Comparison of ENCODE assay signal across 8 mouse cellular contexts in the genomic region with DNA sequence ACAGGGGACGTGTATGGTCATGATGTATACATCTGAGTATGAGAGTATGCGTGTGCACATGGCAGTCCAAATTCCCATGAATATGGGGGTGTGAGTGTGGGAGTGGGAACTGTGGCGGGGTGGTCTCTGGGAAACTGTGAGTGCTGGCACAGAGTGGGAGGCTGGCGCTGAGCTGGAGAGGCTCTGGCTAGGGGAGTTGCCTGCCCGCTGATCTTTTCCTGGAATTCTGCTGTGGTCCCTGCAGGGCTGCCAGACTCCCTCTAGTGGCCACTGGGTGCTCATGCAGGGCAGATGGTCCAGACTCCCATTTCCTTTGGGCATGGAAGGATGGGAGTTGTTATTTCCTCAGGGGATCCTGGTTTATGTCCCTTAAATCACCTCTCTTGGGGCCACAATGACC.
A peak's percentile ranks its signal among the peaks of the same experiment; 100 is the strongest.
DNase-seq lines count a peak whose midpoint lies in the region; ATAC-seq and TF ChIP-seq lines count a peak whose summit lies in the region.

No protein-coding gene starts in this region.

- H3K4me3 ChIP-seq in C2C12 (ENCODE audit: insufficient read depth, poor library complexity, severe bottlenecking): no peak overlapping the region
- no peak overlapping the region for H3K4me3 ChIP-seq in heart, embryonic 15.5 days
- H3K4me3 ChIP-seq in lung, embryonic 14.5 days (ENCODE audit: low read depth, low read length): no peak overlapping the region

- peak; percentile 77 for TF ChIP-seq CTCF in C2C12 (IDR thresholded peaks at IDR 0.05; ENCODE audit: control insufficient read depth, insufficient read depth, insufficient read length)
- peak; percentile 96 for TF ChIP-seq CTCF in lung, embryonic 14.5 days (IDR thresholded peaks at IDR 0.05; ENCODE audit: low read depth)

- no peaks in the 10 kb centered on the region for H3K4me1 ChIP-seq in heart, embryonic 15.5 days (replicated peaks)
- H3K4me1 ChIP-seq in lung, embryonic 14.5 days (ENCODE audit: insufficient read depth): no peaks in the 10 kb centered on the region

- no peak overlapping the region for H3ac ChIP-seq in C2C12 (ENCODE audit: control insufficient read depth, insufficient read length, low read depth)

- H3K27ac ChIP-seq in heart, embryonic 15.5 days: no peak overlapping the region
- no peak overlapping the region for H3K27ac ChIP-seq in lung, embryonic 14.5 days (ENCODE audit: low read depth)

- peak; percentile 31; the same call in 1 of the 2 replicates for ATAC-seq in heart, embryonic 15.5 days (replicated peaks; ENCODE audit: insufficient number of reproducible peaks, insufficient read depth, low FRiP score, low read depth)
- ATAC-seq in lung, embryonic 14.5 days (ENCODE audit: insufficient read depth): peak; percentile 81

- H3K4me2 ChIP-seq in heart, embryonic 15.5 days: no peak overlapping the region
- no peak overlapping the region for H3K4me2 ChIP-seq in lung, embryonic 14.5 days

- H3K79me3 ChIP-seq in C2C12 (ENCODE audit: low read depth): no peaks in the 10 kb centered on the region

- peak; percentile 42 to 48 for DNase-seq in adrenal gland, adult 18-20 months (ENCODE audit: low spot score in 2 of 2)
- peak; percentile 74 for DNase-seq in embryo, embryonic 9.5 days (ENCODE audit: extremely low spot score)
- peak; percentile 44 for DNase-seq in kidney, postnatal 14 days
- peak; percentile 87 for DNase-seq in lung, embryonic 14.5 days
- peak; percentile 13 for DNase-seq in ovary, postnatal 10 days (ENCODE audit: low spot score)
- DNase-seq in urinary bladder, postnatal 4 days (ENCODE audit: low spot score in 2 of 2): peak; percentile 36 to 66

- H3K9me3 ChIP-seq in heart, embryonic 15.5 days (replicated peaks): no peaks in the 10 kb centered on the region
- H3K9me3 ChIP-seq in lung, embryonic 14.5 days (ENCODE audit: low read depth, low read length): no peaks in the 10 kb centered on the region

- WGBS in heart, embryonic 15.5 days: 25% methylated on average over 5 of the region's 5 CpGs
- WGBS in lung, embryonic 14.5 days: 25% methylated on average over 5 of the region's 5 CpGs

- no peaks in the 10 kb centered on the region for H3K27me3 ChIP-seq in C2C12 (ENCODE audit: control insufficient read depth, insufficient read depth, insufficient read length)
- no peaks in the 10 kb centered on the region for H3K27me3 ChIP-seq in heart, embryonic 15.5 days
- no peaks in the 10 kb centered on the region for H3K27me3 ChIP-seq in lung, embryonic 14.5 days (ENCODE audit: insufficient read depth, low read length)

- H3K36me3 ChIP-seq in C2C12 (ENCODE audit: control insufficient read depth, insufficient read depth): no peaks in the 10 kb centered on the region
- no peaks in the 10 kb centered on the region for H3K36me3 ChIP-seq in heart, embryonic 15.5 days
- H3K36me3 ChIP-seq in lung, embryonic 14.5 days (ENCODE audit: insufficient read depth): no peaks in the 10 kb centered on the region

- H3K9ac ChIP-seq in heart, embryonic 15.5 days: no peak overlapping the region
- H3K9ac ChIP-seq in lung, embryonic 14.5 days: no peak overlapping the region

- no peaks in the 10 kb centered on the region for H3K79me2 ChIP-seq in C2C12 (ENCODE audit: control insufficient read depth, insufficient read depth)

TF ChIP-seq in C2C12, 6 proteins besides CTCF, POLR2A, EP300 and RAD21:
- TF ChIP-seq MAX (IDR thresholded peaks at IDR 0.05) (no peak), USF1 (IDR thresholded peaks at IDR 0.05; ENCODE audit: low read depth) (no peak)

Comparison
In these comparisons a context has a peak if more than half of its experiments do, and no peak if none do; other contexts are left out.
1. DNase-seq: peak in every context shown above with its lines; median percentile 87 in lung, embryonic 14.5 days; 74 in embryo, embryonic 9.5 days; 51 in urinary bladder, postnatal 4 days; 45 in adrenal gland, adult 18-20 months; 44 in kidney, postnatal 14 days; 13 in ovary, postnatal 10 days.